Mouse (Mus musculus): ENCODE measurements around the gene Zfp575. TPM values are rescaled to one million over a fixed set of nuclear protein-coding genes. Genes with fewer than 3 reads are reported as not detected.

Zfp575 gene
- total RNA-seq, 1 experiment = 0.22 TPM

GRCm38 (mm10) chr7:24538154-24538553 is 49.3 kb downstream of the Zfp575 start:
- Histone ChIP-seq H3K9me3 (ENCODE audit: control insufficient read depth, insufficient read depth, low read depth, low read length) (no peaks in the 10 kb centered on the region), H3K4me3 (ENCODE audit: insufficient read depth in 1 of 2, low read depth in 1 of 2, low read length in 2 of 2, poor library complexity in 1 of 2, severe bottlenecking in 1 of 2) (no peak overlapping the region), H3K9ac (ENCODE audit: insufficient read depth, low read depth, low read length, poor library complexity, severe bottlenecking) (no peak overlapping the region), H3K4me1 (ENCODE audit: control insufficient read depth in 2 of 2, insufficient read depth in 2 of 2, low read length in 2 of 2, poor library complexity in 1 of 2) (peaks cover 2 to 4% of the 10 kb centered on the region in 2 experiments; a peak in 1 of 4 replicates), H3K27ac (ENCODE audit: insufficient read depth, low read depth, low read length, poor library complexity, severe bottlenecking) (no peak overlapping the region), H3K36me3 (ENCODE audit: control insufficient read depth, insufficient read depth, low read length, poor library complexity, severe bottlenecking) (no peaks in the 10 kb centered on the region)
- no peak for TF ChIP-seq ZC3H11A (IDR thresholded peaks at IDR 0.05; ENCODE audit: borderline replicate concordance, low read depth, low read length)
- no peak for TF ChIP-seq MAFK (IDR thresholded peaks at IDR 0.05; ENCODE audit: insufficient read depth, low read depth, low read length)
- TF ChIP-seq CHD2 (IDR thresholded peaks at IDR 0.05; ENCODE audit: low read depth, low read length) = no peak
- no peak for TF ChIP-seq ZNF384 (IDR thresholded peaks at IDR 0.05; ENCODE audit: low read depth, low read length)
- no peak for TF ChIP-seq HCFC1 (IDR thresholded peaks at IDR 0.05; ENCODE audit: borderline replicate concordance, insufficient read depth, low read length)
- DNase-seq (ENCODE audit: low read depth, low spot score) = no peak
- in situ Hi-C loops (cut with MboI; ENCODE audit: low sequenced_read_pairs in 2 of 2, unreplicated experiment in 2 of 2) = no loop called here

- H3K27ac ChIP-seq (ENCODE audit: insufficient read depth, low read depth, low read length, poor library complexity, severe bottlenecking) = no peak overlapping the region
- DNase-seq (ENCODE audit: low read depth, low spot score) = no peak
- no peaks in the 10 kb centered on the region for H3K9me3 ChIP-seq (ENCODE audit: control insufficient read depth, insufficient read depth, low read depth, low read length)
- no peak for TF ChIP-seq ZNF384 (IDR thresholded peaks at IDR 0.05; ENCODE audit: low read depth, low read length)
- TF ChIP-seq CHD2 (IDR thresholded peaks at IDR 0.05; ENCODE audit: low read depth, low read length) = no peak
- no peak for TF ChIP-seq ZC3H11A (IDR thresholded peaks at IDR 0.05; ENCODE audit: borderline replicate concordance, low read depth, low read length)
- TF ChIP-seq HCFC1 (IDR thresholded peaks at IDR 0.05; ENCODE audit: borderline replicate concordance, insufficient read depth, low read length) = no peak
- no peak for TF ChIP-seq MAFK (IDR thresholded peaks at IDR 0.05; ENCODE audit: insufficient read depth, low read depth, low read length)
- no peak overlapping the region for H3K4me3 ChIP-seq (ENCODE audit: insufficient read depth in 1 of 2, low read depth in 1 of 2, low read length in 2 of 2, poor library complexity in 1 of 2, severe bottlenecking in 1 of 2)
- no peak overlapping the region; the same call in 1 of the 2 replicates for H3K9ac ChIP-seq (ENCODE audit: insufficient read depth, low read depth, low read length, poor library complexity, severe bottlenecking)
- no peaks in the 10 kb centered on the region for H3K36me3 ChIP-seq (ENCODE audit: control insufficient read depth, insufficient read depth, low read length, poor library complexity, severe bottlenecking)
- peaks cover 2 to 4% of the 10 kb centered on the region in 2 experiments; a peak in 1 of 4 replicates for H3K4me1 ChIP-seq (ENCODE audit: control insufficient read depth in 2 of 2, insufficient read depth in 2 of 2, low read length in 2 of 2, poor library complexity in 1 of 2)
- in situ Hi-C loops (cut with MboI; ENCODE audit: low sequenced_read_pairs in 2 of 2, unreplicated experiment in 2 of 2) = no loop called here
Observed at GRCm38 (mm10) chr7:24537591-24537990, 49.9 kb downstream of the Zfp575 start.

GRCm38 (mm10) chr7:24537081-24537480 is 50.4 kb downstream of the Zfp575 start:
- Histone ChIP-seq H3K27ac (ENCODE audit: insufficient read depth, low read depth, low read length, poor library complexity, severe bottlenecking) (no peak overlapping the region), H3K9ac (ENCODE audit: insufficient read depth, low read depth, low read length, poor library complexity, severe bottlenecking) (no peak overlapping the region), H3K9me3 (ENCODE audit: control insufficient read depth, insufficient read depth, low read depth, low read length) (no peaks in the 10 kb centered on the region), H3K4me3 (ENCODE audit: insufficient read depth in 1 of 2, low read depth in 1 of 2, low read length in 2 of 2, poor library complexity in 1 of 2, severe bottlenecking in 1 of 2) (no peak overlapping the region), H3K4me1 (ENCODE audit: control insufficient read depth in 2 of 2, insufficient read depth in 2 of 2, low read length in 2 of 2, poor library complexity in 1 of 2) (peaks cover 2 to 4% of the 10 kb centered on the region in 2 experiments; a peak in 1 of 4 replicates), H3K36me3 (ENCODE audit: control insufficient read depth, insufficient read depth, low read length, poor library complexity, severe bottlenecking) (no peaks in the 10 kb centered on the region)
- DNase-seq (ENCODE audit: low read depth, low spot score) = no peak
- in situ Hi-C loops (cut with MboI; ENCODE audit: low sequenced_read_pairs in 2 of 2, unreplicated experiment in 2 of 2) = no loop called here
- TF ChIP-seq ZC3H11A (IDR thresholded peaks at IDR 0.05; ENCODE audit: borderline replicate concordance, low read depth, low read length) = no peak
- TF ChIP-seq MAFK (IDR thresholded peaks at IDR 0.05; ENCODE audit: insufficient read depth, low read depth, low read length) = no peak
- no peak for TF ChIP-seq HCFC1 (IDR thresholded peaks at IDR 0.05; ENCODE audit: borderline replicate concordance, insufficient read depth, low read length)
- TF ChIP-seq ZNF384 (IDR thresholded peaks at IDR 0.05; ENCODE audit: low read depth, low read length) = no peak
- no peak for TF ChIP-seq CHD2 (IDR thresholded peaks at IDR 0.05; ENCODE audit: low read depth, low read length)

GRCm38 (mm10) chr7:24534301-24534700 is 53.1 kb downstream of the Zfp575 start:
- H3K4me1 ChIP-seq (ENCODE audit: control insufficient read depth in 2 of 2, insufficient read depth in 2 of 2, low read length in 2 of 2, poor library complexity in 1 of 2) = peaks cover 2 to 4% of the 10 kb centered on the region in 2 experiments; a peak in 1 of 4 replicates
- no peaks in the 10 kb centered on the region for H3K9me3 ChIP-seq (ENCODE audit: control insufficient read depth, insufficient read depth, low read depth, low read length)
- H3K4me3 ChIP-seq (ENCODE audit: insufficient read depth in 1 of 2, low read depth in 1 of 2, low read length in 2 of 2, poor library complexity in 1 of 2, severe bottlenecking in 1 of 2) = peak overlapping the region; percentile 61 to 69
- H3K9ac ChIP-seq (ENCODE audit: insufficient read depth, low read depth, low read length, poor library complexity, severe bottlenecking) = peak overlapping the region; percentile 51
- TF ChIP-seq CHD2 (IDR thresholded peaks at IDR 0.05; ENCODE audit: low read depth, low read length) (no peak), ZC3H11A (IDR thresholded peaks at IDR 0.05; ENCODE audit: borderline replicate concordance, low read depth, low read length) (no peak), HCFC1 (IDR thresholded peaks at IDR 0.05; ENCODE audit: borderline replicate concordance, insufficient read depth, low read length) (no peak), MAFK (IDR thresholded peaks at IDR 0.05; ENCODE audit: insufficient read depth, low read depth, low read length) (no peak), ZNF384 (IDR thresholded peaks at IDR 0.05; ENCODE audit: low read depth, low read length) (no peak)
- in situ Hi-C loops (cut with MboI; ENCODE audit: low sequenced_read_pairs in 2 of 2, unreplicated experiment in 2 of 2) = no loop called here
- DNase-seq (ENCODE audit: low read depth, low spot score) = no peak
- no peaks in the 10 kb centered on the region for H3K36me3 ChIP-seq (ENCODE audit: control insufficient read depth, insufficient read depth, low read length, poor library complexity, severe bottlenecking)
- H3K27ac ChIP-seq (ENCODE audit: insufficient read depth, low read depth, low read length, poor library complexity, severe bottlenecking) = no peak overlapping the region

Other genes with a start within 250 kb of the Zfp575 start
- gene Lypd5, start 238.4 kb downstream of the Zfp575 start, total RNA-seq (2012; rRNA removed) = not detected in 2 replicates
- gene Kcnn4, start 217.4 kb downstream of the Zfp575 start, total RNA-seq (2012; rRNA removed) = 3.2 and 5.3 TPM in 2 replicates
- 25.7 and 35.7 TPM in 2 replicates for gene Smg9, start 188.0 kb downstream of the Zfp575 start, total RNA-seq (2012; rRNA removed)
- gene Irgc1, start 135.3 kb downstream of the Zfp575 start, total RNA-seq (2012; rRNA removed) = 0.16 TPM in 1 of 2 replicates, not detected in the other
- 99.5 and 118 TPM in 2 replicates for gene Plaur, start 125.2 kb downstream of the Zfp575 start, total RNA-seq (2012; rRNA removed)
- 10.8 and 21.4 TPM in 2 replicates for gene Cadm4, start 105.6 kb downstream of the Zfp575 start, total RNA-seq (2012; rRNA removed)
- gene Zfp428, start 80.6 kb downstream of the Zfp575 start, total RNA-seq (2012; rRNA removed) = 94.1 and 114 TPM in 2 replicates
- gene AC161166.1, start 75.2 kb downstream of the Zfp575 start, total RNA-seq (2012; rRNA removed) = 1.2 and 1.6 TPM in 2 replicates
- 6.2 and 6.4 TPM in 2 replicates for gene Irgq, start 57.0 kb downstream of the Zfp575 start, total RNA-seq (2012; rRNA removed)
- gene Pinlyp, start 41.5 kb downstream of the Zfp575 start, total RNA-seq (2012; rRNA removed) = 0.58 TPM in 1 of 2 replicates, not detected in the other
- 69.7 and 144 TPM in 2 replicates for gene Xrcc1, start 41.4 kb downstream of the Zfp575 start, total RNA-seq (2012; rRNA removed)
- 14.3 and 14.7 TPM in 2 replicates for gene Ethe1, start 98 bp downstream of the Zfp575 start, total RNA-seq (2012; rRNA removed)
- 1.5 and 1.8 TPM in 2 replicates for gene Phldb3, start 23.1 kb upstream of the Zfp575 start, total RNA-seq (2012; rRNA removed)
- gene Lypd3, start 48.9 kb upstream of the Zfp575 start, total RNA-seq (2012; rRNA removed) = 0.13 and 0.32 TPM in 2 replicates
- 9.5 and 10.0 TPM in 2 replicates for gene Tex101, start 89.0 kb upstream of the Zfp575 start, total RNA-seq (2012; rRNA removed)
- gene BC049730, start 121.6 kb upstream of the Zfp575 start, total RNA-seq (2012; rRNA removed) = not detected in 2 replicates
- not detected in 2 replicates for gene Gm4763, start 139.3 kb upstream of the Zfp575 start, total RNA-seq (2012; rRNA removed)
- 0.22 TPM in 1 of 2 replicates, not detected in the other for gene Cd177, start 172.7 kb upstream of the Zfp575 start, total RNA-seq (2012; rRNA removed)
- gene Ceacam10, start 189.6 kb upstream of the Zfp575 start, total RNA-seq (2012; rRNA removed) = 0.89 and 1.6 TPM in 2 replicates

All from ES-E14 (cell line).